Mouse (Mus musculus) forelimb bud, embryonic 11.5 days (tissue): Measurements from ENCODE around the gene Arhgap22.

Source experiments
- DNase-seq: peaks from one replicate; pipeline ENCODE4 v3.0.0-alpha.2; 2012; ENCODE audit warnings: low read depth, low spot score

Arhgap22 gene

GRCm38 (mm10) chr14:33213823-33214766 lies at the start of gene Arhgap22:
TSS of gene Arhgap22 (plus strand) at chr14:33214026.
- peak; percentile 84 for DNase-seq

- no peak for DNase-seq
These were observed 45.1 kb upstream of the Arhgap22 start for GRCm38 (mm10) chr14:33168750-33169149.

GRCm38 (mm10) chr14:33171942-33172341 lies 41.9 kb upstream of the Arhgap22 start:
- DNase-seq: no peak

GRCm38 (mm10) chr14:33175059-33175821 lies 38.6 kb upstream of the Arhgap22 start:
- DNase-seq: no peak

- no peak for DNase-seq
These were observed 33.7 kb upstream of the Arhgap22 start for GRCm38 (mm10) chr14:33180102-33180501.

GRCm38 (mm10) chr14:33185068-33185800 lies 28.6 kb upstream of the Arhgap22 start, which contains the start of gene Wdfy4:
TSS of gene Wdfy4 (minus strand) at chr14:33185508.
- DNase-seq: no peak

- no peak for DNase-seq
These were observed 26.6 kb upstream of the Arhgap22 start for GRCm38 (mm10) chr14:33187201-33187600.

GRCm38 (mm10) chr14:33189230-33189629 lies 24.6 kb upstream of the Arhgap22 start:
- DNase-seq: no peak

- no peak for DNase-seq
These were observed 23.9 kb upstream of the Arhgap22 start for GRCm38 (mm10) chr14:33189849-33190423.

- no peak for DNase-seq
These were observed 23.2 kb upstream of the Arhgap22 start for GRCm38 (mm10) chr14:33190646-33191045.

GRCm38 (mm10) chr14:33193762-33194161 lies 20.1 kb upstream of the Arhgap22 start:
- no peak for DNase-seq

GRCm38 (mm10) chr14:33194241-33194640 lies 19.6 kb upstream of the Arhgap22 start:
- no peak for DNase-seq

GRCm38 (mm10) chr14:33202161-33202560 lies 11.7 kb upstream of the Arhgap22 start:
- no peak for DNase-seq

GRCm38 (mm10) chr14:33202885-33203284 lies 10.9 kb upstream of the Arhgap22 start:
- no peak for DNase-seq

- DNase-seq: no peak
These were observed 10.0 kb upstream of the Arhgap22 start for GRCm38 (mm10) chr14:33203777-33204176.

- no peak for DNase-seq
These were observed 8.4 kb upstream of the Arhgap22 start for GRCm38 (mm10) chr14:33205280-33205965.

- DNase-seq: no peak
These were observed 6.8 kb upstream of the Arhgap22 start for GRCm38 (mm10) chr14:33207011-33207410.

GRCm38 (mm10) chr14:33208331-33208730 lies 5.5 kb upstream of the Arhgap22 start:
- DNase-seq: no peak

- DNase-seq: no peak
These were observed 3.0 kb upstream of the Arhgap22 start for GRCm38 (mm10) chr14:33210806-33211205.

- no peak for DNase-seq
These were observed 1.4 kb upstream of the Arhgap22 start for GRCm38 (mm10) chr14:33212271-33212957.
